Mouse (Mus musculus): Measurements from ENCODE around the gene Cntnap5c. TPM values are rescaled to one million over a fixed set of nuclear protein-coding genes. Genes with fewer than 3 reads are reported as not detected.

Gene Cntnap5c
- total and polyA plus RNA-seq, 3 experiments, result not detected

DNA sequence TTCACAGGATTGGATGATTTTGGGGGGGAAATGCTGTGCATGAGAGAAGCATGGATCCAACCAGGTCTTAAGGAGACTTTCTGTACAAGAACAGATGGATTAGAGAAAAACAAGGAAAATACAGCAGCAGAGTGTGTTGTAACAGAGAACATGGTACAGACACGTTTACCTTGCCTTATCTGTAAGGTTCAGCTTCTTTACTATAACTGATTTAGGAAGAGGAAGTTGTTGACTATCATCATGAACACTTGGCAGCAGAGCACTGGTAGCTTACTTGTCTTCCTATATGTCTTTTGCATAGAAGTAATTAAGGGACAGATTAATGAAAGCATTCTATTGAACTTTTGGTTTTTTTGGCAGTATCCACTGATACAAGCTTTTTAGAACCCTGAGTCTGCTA, 11.3 kb upstream of the Cntnap5c start:
- Histone ChIP-seq H3K79me2 (replicated peaks; ENCODE audit: control insufficient read depth, extremely low read depth, insufficient read depth, poor library complexity, severe bottlenecking) (no peaks in the 10 kb centered on the region), H3K4me1 (ENCODE audit: control insufficient read depth in 1 of 2, insufficient read depth in 2 of 2) (peaks cover 0 to 14% of the 10 kb centered on the region in 2 experiments; a peak in 2 of 4 replicates), H3K27ac (ENCODE audit: insufficient read depth, low read depth) (no peak overlapping the region), H3K9me3 (replicated peaks; ENCODE audit: low read length) (no peaks in the 10 kb centered on the region), H3K4me2 (ENCODE audit: insufficient read depth, low read depth, poor library complexity, severe bottlenecking) (no peak overlapping the region), H3K9ac (ENCODE audit: insufficient read depth, low read depth) (no peak overlapping the region), H3K36me3 (replicated peaks in 1 of 2; ENCODE audit: control insufficient read depth in 1 of 2, insufficient read depth in 1 of 2, low read length in 1 of 2) (no peaks in the 10 kb centered on the region), H3K27me3 (replicated peaks) (no peaks in the 10 kb centered on the region), H3K4me3 (replicated peaks in 1 of 3; ENCODE audit: low read depth in 2 of 3, low read length in 2 of 3, poor library complexity in 1 of 3) (no peak overlapping the region)
- in situ Hi-C loops (cut with MboI; ENCODE audit: low pct_ligation_motif_present, low pct_unique_long_range_greater_than_20kb, low sequenced_read_pairs), result no loop called here
- dilution Hi-C loops (cut with MboI; ENCODE audit: extremely low pct_ligation_motif_present, extremely low pct_unique_long_range_greater_than_20kb, low sequenced_read_pairs), result no loop called here
- no peak for DNase-seq (ENCODE audit: extremely low read depth)
- no peak for TF ChIP-seq ZNF384 (IDR thresholded peaks at IDR 0.05; ENCODE audit: low read depth, low read length)
- TF ChIP-seq NRF1 (IDR thresholded peaks at IDR 0.05; ENCODE audit: low read depth, low read length), result no peak
- no peak for TF ChIP-seq MYC (IDR thresholded peaks at IDR 0.05; ENCODE audit: low read depth, low read length)
- TF ChIP-seq CHD2 (IDR thresholded peaks at IDR 0.05; ENCODE audit: low read length), result no peak

GRCm38 (mm10) chr17:57767306-57767705, 2.1 kb upstream of the Cntnap5c start:
- Histone ChIP-seq H3K9ac (ENCODE audit: insufficient read depth, low read depth) (no peak overlapping the region), H3K4me2 (ENCODE audit: insufficient read depth, low read depth, poor library complexity, severe bottlenecking) (no peak overlapping the region), H3K36me3 (replicated peaks in 1 of 2; ENCODE audit: control insufficient read depth in 1 of 2, insufficient read depth in 1 of 2, low read length in 1 of 2) (no peaks in the 10 kb centered on the region), H3K9me3 (replicated peaks; ENCODE audit: low read length) (no peaks in the 10 kb centered on the region), H3K79me2 (replicated peaks; ENCODE audit: control insufficient read depth, extremely low read depth, insufficient read depth, poor library complexity, severe bottlenecking) (no peaks in the 10 kb centered on the region), H3K4me1 (ENCODE audit: control insufficient read depth in 1 of 2, insufficient read depth in 2 of 2) (peaks cover 0 to 7% of the 10 kb centered on the region in 2 experiments; a peak in 2 of 4 replicates), H3K27me3 (replicated peaks) (no peaks in the 10 kb centered on the region), H3K4me3 (replicated peaks in 1 of 3; ENCODE audit: low read depth in 2 of 3, low read length in 2 of 3, poor library complexity in 1 of 3) (no peak overlapping the region), H3K27ac (ENCODE audit: insufficient read depth, low read depth) (no peak overlapping the region)
- in situ Hi-C loops (cut with MboI; ENCODE audit: low pct_ligation_motif_present, low pct_unique_long_range_greater_than_20kb, low sequenced_read_pairs), result no loop called here
- dilution Hi-C loops (cut with MboI; ENCODE audit: extremely low pct_ligation_motif_present, extremely low pct_unique_long_range_greater_than_20kb, low sequenced_read_pairs), result no loop called here
- no peak for DNase-seq (ENCODE audit: extremely low read depth)
- TF ChIP-seq RAD21 (IDR thresholded peaks at IDR 0.05; ENCODE audit: low read depth, low read length), result no peak

- dilution Hi-C loops (cut with MboI; ENCODE audit: extremely low pct_ligation_motif_present, extremely low pct_unique_long_range_greater_than_20kb, low sequenced_read_pairs) (no loop called here), in situ Hi-C loops (cut with MboI; ENCODE audit: low pct_ligation_motif_present, low pct_unique_long_range_greater_than_20kb, low sequenced_read_pairs) (no loop called here)
- Histone ChIP-seq H3K4me2 (ENCODE audit: insufficient read depth, low read depth, poor library complexity, severe bottlenecking) (no peak overlapping the region), H3K4me3 (replicated peaks in 1 of 3; ENCODE audit: low read depth in 2 of 3, low read length in 2 of 3, poor library complexity in 1 of 3) (no peak overlapping the region), H3K27ac (ENCODE audit: insufficient read depth, low read depth) (no peak overlapping the region), H3K79me2 (replicated peaks; ENCODE audit: control insufficient read depth, extremely low read depth, insufficient read depth, poor library complexity, severe bottlenecking) (no peaks in the 10 kb centered on the region), H3K4me1 (ENCODE audit: control insufficient read depth in 1 of 2, insufficient read depth in 2 of 2) (peaks cover 0 to 7% of the 10 kb centered on the region in 2 experiments; a peak in 2 of 4 replicates), H3K27me3 (replicated peaks) (no peaks in the 10 kb centered on the region), H3K36me3 (replicated peaks in 1 of 2; ENCODE audit: control insufficient read depth in 1 of 2, insufficient read depth in 1 of 2, low read length in 1 of 2) (no peaks in the 10 kb centered on the region), H3K9me3 (replicated peaks; ENCODE audit: low read length) (no peaks in the 10 kb centered on the region), H3K9ac (ENCODE audit: insufficient read depth, low read depth) (no peak overlapping the region)
- TF ChIP-seq SMC3 (IDR thresholded peaks at IDR 0.05; ENCODE audit: low read depth, low read length), result peak; percentile 63
- TF ChIP-seq TCF12 (IDR thresholded peaks at IDR 0.05; ENCODE audit: low read depth, low read length), result no peak
- no peak for TF ChIP-seq KAT2A (IDR thresholded peaks at IDR 0.05; ENCODE audit: insufficient replicate concordance, low read length)
- no peak for TF ChIP-seq E2F4 (IDR thresholded peaks at IDR 0.05; ENCODE audit: insufficient replicate concordance, low read depth, low read length)
- TF ChIP-seq RAD21 (IDR thresholded peaks at IDR 0.05; ENCODE audit: low read depth, low read length), result peak; percentile 80
- peak in 1 of 2 experiments; percentile 74; a peak in 3 of 4 replicates for TF ChIP-seq CTCF (conservative IDR thresholded peaks at IDR 0.05 in 1 of 2, IDR thresholded peaks at IDR 0.05 in 1 of 2; ENCODE audit: low read depth in 2 of 2, low read length in 2 of 2)
- no peak for TF ChIP-seq EP300 (IDR thresholded peaks at IDR 0.05; ENCODE audit: low read length)
- TF ChIP-seq ELF1 (IDR thresholded peaks at IDR 0.05; ENCODE audit: low read depth, low read length), result no peak
- TF ChIP-seq USF1 (IDR thresholded peaks at IDR 0.05; ENCODE audit: low read depth, low read length), result no peak
- peak; percentile 61 for DNase-seq (ENCODE audit: extremely low read depth)
Measured at GRCm38 (mm10) chr17:57770904-57771303, 1.5 kb downstream of the Cntnap5c start.

Data from CH12.LX (cell line).